ENCODE assay signal across 8 mouse cellular contexts in genomic region chr10:25296657-25297369, GRCm38 (mm10). TPM values are rescaled to one million over a fixed set of nuclear protein-coding genes. Genes with fewer than 3 reads are reported as not detected.
DNase-seq lines count a peak whose midpoint lies in the region; ATAC-seq and TF ChIP-seq lines count a peak whose summit lies in the region.

No protein-coding gene starts in this region.

- peaks cover 6% of the 10 kb centered on the region; the same call in 1 of the 2 replicates for H3K4me1 ChIP-seq in lung, postnatal 0 days (ENCODE audit: insufficient read depth, low read depth, low read length)

- peak overlapping the region; percentile 93 for H3K27ac ChIP-seq in lung, postnatal 0 days (ENCODE audit: low read length)

- H3K9ac ChIP-seq in lung, postnatal 0 days (replicated peaks; ENCODE audit: low read depth), result peak overlapping the region; percentile 74

- H3K36me3 ChIP-seq in lung, postnatal 0 days (ENCODE audit: insufficient read depth, low read length), result no peaks in the 10 kb centered on the region

- no peaks in the 10 kb centered on the region for H3K9me3 ChIP-seq in lung, postnatal 0 days (ENCODE audit: low read length)

- peak overlapping the region; percentile 75 for H3K4me3 ChIP-seq in lung, postnatal 0 days (ENCODE audit: low read depth, low read length)

- peak; percentile 96 for DNase-seq in MN1 (ENCODE audit: low spot score)
- peak; percentile 83 for DNase-seq in cerebellum, adult 9-11 months
- peak; percentile 79 to 86 for DNase-seq in layer of hippocampus, postnatal 10 days (ENCODE audit: low spot score in 2 of 2)
- DNase-seq in lung, postnatal 0 days (ENCODE audit: low spot score), result peak; percentile 96
- peak; percentile 80 for DNase-seq in ovary, postnatal 10 days (ENCODE audit: low spot score)
- DNase-seq in thymus, postnatal 0 days (ENCODE audit: low spot score), result peak; percentile 52

- peak; percentile 56 for TF ChIP-seq EP300 in lung, postnatal 0 days (IDR thresholded peaks at IDR 0.05)

- H3K4me2 ChIP-seq in lung, postnatal 0 days (replicated peaks; ENCODE audit: low read depth, low read length), result peak overlapping the region; percentile 69

- under 1% methylated on average over 66 of the region's 81 CpGs for WGBS in lung, postnatal 0 days

- ATAC-seq in frontal cortex, adult (ENCODE audit: low TSS enrichment), result peak; percentile 83
- ATAC-seq in hematopoietic stem cell, adult 5-6 weeks (replicated peaks in 1 of 2; ENCODE audit: insufficient read depth in 1 of 2, low FRiP score in 2 of 2, low TSS enrichment in 1 of 2, low read depth in 1 of 2, poor library complexity in 2 of 2, severe bottlenecking in 2 of 2), result peak; percentile 70 to 75
- peak; percentile 99 for ATAC-seq in lung, postnatal 0 days

- no peaks in the 10 kb centered on the region for H3K27me3 ChIP-seq in lung, postnatal 0 days (replicated peaks; ENCODE audit: insufficient read depth, low read length)

- TF ChIP-seq CTCF in lung, postnatal 0 days (IDR thresholded peaks at IDR 0.05), result peak; percentile 56

RNA-seq across cellular contexts. Expression of gene Akap7, which starts 10.9 kb away (rescaled TPM):
- 64.8 and 86.1 TPM in 2 replicates for total RNA-seq in hematopoietic stem cell, adult 5-6 weeks (2017)
- 10 to 100 TPM; 70.6 to 73.8 TPM for total RNA-seq in layer of hippocampus, postnatal 10 days (2021)
- polyA plus RNA-seq in lung, postnatal 0 days (2015; fragmentation: Nextera tagmentation; extraction: Ambion mirVana), result 46.3 and 52.1 TPM in 2 replicates
- 11.7 and 14.8 TPM in 2 replicates for polyA plus RNA-seq in thymus, postnatal 0 days (2015; fragmentation: Nextera tagmentation; extraction: Ambion mirVana)

Comparison
In these comparisons a context has a peak if more than half of its experiments do, and no peak if none do; other contexts are left out.
1. Peak in every context shown above with its lines: DNase-seq, ATAC-seq, H3K4me3 ChIP-seq and H3K27ac ChIP-seq.